Mouse (Mus musculus) forebrain, embryonic 16.5 days (tissue): Measurements from ENCODE around the gene Wasf3. TPM values are rescaled to one million over a fixed set of nuclear protein-coding genes. Genes with fewer than 3 reads are reported as not detected.

ENCODE experiments used
- ATAC-seq: fragments of 200-750 bp; cut with Nextera tagmentation; 2 replicates; pipeline ENCODE4 v1.8.0; 2017; ENCODE audit warnings: mild to moderate bottlenecking, moderate library complexity
- H3K27ac ChIP-seq: fragments of 300-500 bp; sonication (generic); 2 replicates; pipeline ENCODE4 v1.5.1; 2014; ENCODE audit warnings: low read length, control low read depth
- H3K27me3 ChIP-seq: fragments of 300-500 bp; sonication (generic); replicated peaks from 2 replicates; pipeline ENCODE4 v1.6.1; 2014; ENCODE audit warnings: low read length; ENCODE audit not compliant: control insufficient read depth, insufficient read depth
- H3K36me3 ChIP-seq: fragments of 300-500 bp; sonication (generic); 2 replicates; pipeline ENCODE4 v1.6.1; 2014; ENCODE audit not compliant: control insufficient read depth, insufficient read depth
- H3K4me1 ChIP-seq: fragments of 300-500 bp; sonication (generic); replicated peaks from 2 replicates; pipeline ENCODE4 v1.6.1; 2014; ENCODE audit warnings: low read length; ENCODE audit not compliant: control insufficient read depth, insufficient read depth
- H3K4me2 ChIP-seq: fragments of 300-500 bp; sonication (generic); 2 replicates; pipeline ENCODE4 v1.6.1; 2014; ENCODE audit warnings: mild to moderate bottlenecking, low read length, control low read depth
- H3K4me3 ChIP-seq: fragments of 300-500 bp; sonication (generic); replicated peaks from 2 replicates; pipeline ENCODE4 v1.5.1; 2014; ENCODE audit warnings: mild to moderate bottlenecking, low read length, control low read depth
- H3K9ac ChIP-seq: fragments of 300-500 bp; sonication (generic); replicated peaks from 2 replicates; pipeline ENCODE4 v1.6.1; 2014; ENCODE audit warnings: low read depth, low read length, control low read depth
- H3K9me3 ChIP-seq: fragments of 300-500 bp; sonication (generic); 2 replicates; pipeline ENCODE4 v1.6.1; 2016; ENCODE audit warnings: low read length; ENCODE audit not compliant: control insufficient read depth
- WGBS: fragments of 180-500 bp; shearing (Covaris S2); extraction: QIAGEN DNeasy Blood & Tissue Kit; methylation state at CpG from one replicate; pipeline ENCODE4 v1.1.7; 2014; 5-methylcytosine and 5-hydroxymethylcytosine counted together
- polyA plus RNA-seq: library from polyadenylated mRNA; unstranded; fragments of >200 nt; fragmentation: Nextera tagmentation; extraction: Ambion mirVana; gene quantifications from 2 replicates; pipeline ENCODE4 v1.2.1, GENCODE M21; 2015

Gene Wasf3
- polyA plus RNA-seq, 1 experiment from 2014 or later, result 15.1 TPM

DNA sequence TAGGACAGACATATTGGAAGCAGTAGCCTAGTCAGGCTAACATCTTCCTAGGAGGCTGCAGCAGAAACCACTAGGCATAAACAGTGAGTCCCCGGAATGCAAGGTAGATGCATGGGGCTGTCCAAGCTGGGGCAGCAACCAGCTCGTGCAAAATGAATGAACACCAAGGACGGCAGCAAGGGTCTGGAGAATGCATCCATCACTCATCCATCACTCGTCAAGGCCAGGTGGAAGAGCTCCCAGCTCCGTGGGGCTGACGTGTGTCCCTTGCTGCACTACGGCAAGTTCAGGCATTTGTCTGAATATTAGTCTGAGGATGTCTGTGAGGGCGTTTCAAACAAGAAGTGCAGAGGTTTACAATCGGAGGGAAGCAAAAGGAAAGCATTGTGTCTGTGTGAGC is 22.1 kb upstream of the Wasf3 start:
- Histone ChIP-seq H3K4me3 (no peak overlapping the region), H3K9me3 (no peaks in the 10 kb centered on the region), H3K36me3 (no peaks in the 10 kb centered on the region), H3K4me2 (no peak overlapping the region), H3K9ac (no peak overlapping the region), H3K27ac (no peak overlapping the region), H3K27me3 (no peaks in the 10 kb centered on the region), H3K4me1 (no peaks in the 10 kb centered on the region)
- no peak for ATAC-seq
- 85% methylated on average over 9 of the region's 9 CpGs for WGBS

DNA sequence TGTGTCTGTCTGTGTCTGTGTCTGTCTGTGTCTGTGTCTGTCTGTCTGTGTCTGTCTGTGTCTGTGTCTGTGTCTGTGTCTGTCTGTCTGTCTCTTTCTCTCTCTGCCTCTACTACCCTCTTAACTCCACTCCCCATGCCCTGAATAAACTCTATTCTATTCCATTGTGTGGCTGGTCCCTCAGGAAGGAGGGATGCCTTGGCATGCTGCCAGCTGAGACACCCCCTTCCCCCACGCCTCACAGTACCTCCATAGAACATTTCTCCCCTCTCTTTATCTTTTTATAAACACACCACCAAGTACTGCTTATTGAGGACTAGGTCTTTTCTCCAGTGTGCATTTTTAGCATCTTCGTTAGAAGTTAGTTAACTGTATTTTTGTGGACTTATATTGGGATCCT is 16.4 kb upstream of the Wasf3 start:
- Histone ChIP-seq H3K27me3 (no peaks in the 10 kb centered on the region), H3K27ac (no peak overlapping the region), H3K4me1 (0 out of 2 replicates have a peak, but pooled peaks cover 3% of the 10 kb centered on the region), H3K36me3 (no peaks in the 10 kb centered on the region), H3K9ac (no peak overlapping the region), H3K9me3 (no peaks in the 10 kb centered on the region), H3K4me2 (no peak overlapping the region), H3K4me3 (no peak overlapping the region)
- whole genome bisulfite sequencing, result 36% methylated on average over 2 of the region's 2 CpGs
- no peak for ATAC-seq

DNA sequence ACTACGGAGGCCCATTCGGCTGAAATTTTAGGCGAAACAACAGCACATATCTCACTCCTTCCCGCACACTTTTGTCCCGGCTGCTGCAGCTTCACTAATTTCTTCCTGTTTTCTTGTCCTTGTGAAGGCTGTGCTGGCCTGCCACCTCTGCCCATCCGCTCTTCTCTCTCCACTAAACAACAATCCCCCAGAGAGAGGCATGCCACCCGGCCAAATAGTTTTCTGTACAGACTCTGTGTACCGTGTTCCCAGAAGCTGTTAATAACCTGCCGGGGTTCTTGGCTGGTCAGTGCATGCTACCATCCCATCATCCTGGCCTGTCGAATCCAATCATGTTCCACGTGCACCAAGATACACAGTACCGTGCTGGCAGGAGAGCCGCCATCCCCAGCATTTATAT is 15.8 kb upstream of the Wasf3 start:
- Histone ChIP-seq H3K27me3 (no peaks in the 10 kb centered on the region), H3K9ac (no peak overlapping the region), H3K4me1 (0 out of 2 replicates have a peak, but pooled peaks cover 3% of the 10 kb centered on the region), H3K27ac (no peak overlapping the region), H3K4me3 (no peak overlapping the region), H3K9me3 (no peaks in the 10 kb centered on the region), H3K4me2 (no peak overlapping the region), H3K36me3 (no peaks in the 10 kb centered on the region)
- ATAC-seq, result no peak
- 78% methylated on average over 13 of the region's 13 CpGs for WGBS

DNA sequence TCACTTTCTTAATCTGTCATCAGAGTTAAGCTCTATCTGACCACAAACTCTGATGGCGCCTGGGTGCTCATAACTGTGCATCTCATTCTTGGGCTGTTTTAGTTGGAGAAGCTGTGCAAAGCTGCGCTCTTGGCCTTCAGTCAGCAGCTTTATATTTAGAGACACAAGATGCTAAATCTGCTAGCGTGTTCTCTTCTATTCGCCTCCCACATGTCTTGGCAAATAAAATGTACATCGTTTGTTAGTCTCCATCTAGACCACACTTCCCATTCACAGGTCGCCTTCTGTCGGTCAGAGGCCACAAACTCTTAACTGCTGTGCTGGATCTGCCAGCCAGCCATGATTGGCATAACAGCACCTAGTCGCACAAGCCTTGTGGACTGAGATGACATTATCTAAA is 14.0 kb upstream of the Wasf3 start:
- no peak for ATAC-seq
- H3K27ac ChIP-seq, result no peak overlapping the region
- H3K9ac ChIP-seq, result no peak overlapping the region
- no peaks in the 10 kb centered on the region for H3K27me3 ChIP-seq
- H3K4me2 ChIP-seq, result no peak overlapping the region
- no peaks in the 10 kb centered on the region for H3K36me3 ChIP-seq
- 0 out of 2 replicates have a peak, but pooled peaks cover 3% of the 10 kb centered on the region for H3K4me1 ChIP-seq
- H3K4me3 ChIP-seq, result no peak overlapping the region
- 79% methylated on average over 8 of the region's 8 CpGs for WGBS
- no peaks in the 10 kb centered on the region for H3K9me3 ChIP-seq

DNA sequence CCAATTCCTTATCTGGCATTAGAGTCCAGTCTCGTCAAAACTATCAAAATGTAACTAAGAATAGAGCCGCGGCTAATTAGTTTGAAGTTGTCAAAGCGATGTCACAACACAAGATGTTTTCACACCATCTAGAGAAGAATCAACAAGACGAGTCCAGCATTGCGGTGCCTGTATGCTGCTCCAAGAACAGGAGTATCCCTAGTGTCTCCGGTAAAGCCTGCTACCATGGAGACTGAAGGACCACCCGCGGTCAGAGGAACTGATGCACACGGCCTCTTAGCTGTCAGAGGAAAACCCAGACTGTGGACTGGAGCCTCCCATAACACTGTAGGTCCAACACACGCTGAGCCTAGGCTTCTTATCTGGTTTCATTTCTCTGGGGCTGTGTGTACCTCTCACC is 11.5 kb upstream of the Wasf3 start:
- Histone ChIP-seq H3K4me2 (no peak overlapping the region), H3K27me3 (no peaks in the 10 kb centered on the region), H3K27ac (no peak overlapping the region), H3K9me3 (no peaks in the 10 kb centered on the region), H3K9ac (no peak overlapping the region), H3K36me3 (no peaks in the 10 kb centered on the region), H3K4me1 (0 out of 2 replicates have a peak, but pooled peaks cover 3% of the 10 kb centered on the region), H3K4me3 (no peak overlapping the region)
- peak; percentile 63 for ATAC-seq
- WGBS, result 58% methylated on average over 11 of the region's 11 CpGs

DNA sequence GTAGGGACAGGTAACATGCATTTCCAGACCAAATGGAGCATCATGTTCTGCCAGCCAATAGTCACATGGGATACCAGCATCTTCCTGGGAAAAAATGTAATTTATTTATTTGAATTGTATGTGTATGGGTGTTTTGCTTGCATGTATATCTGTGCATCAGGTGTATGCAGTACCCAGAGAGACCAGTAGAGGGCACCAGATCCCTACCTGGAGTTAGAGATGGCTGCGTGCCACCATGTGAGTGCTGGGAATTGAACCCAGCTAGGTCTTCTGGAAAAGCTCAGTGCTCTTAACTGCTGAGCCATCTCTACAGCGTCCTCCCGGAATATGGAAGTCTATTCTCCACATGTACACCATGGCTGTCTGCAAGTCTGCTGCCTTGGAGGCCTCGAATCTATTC is 8.2 kb upstream of the Wasf3 start:
- H3K4me1 ChIP-seq, result no peaks in the 10 kb centered on the region
- no peak overlapping the region for H3K4me3 ChIP-seq
- H3K36me3 ChIP-seq, result no peaks in the 10 kb centered on the region
- H3K27me3 ChIP-seq, result no peaks in the 10 kb centered on the region
- no peaks in the 10 kb centered on the region for H3K9me3 ChIP-seq
- H3K9ac ChIP-seq, result no peak overlapping the region
- WGBS, result 79% methylated on average over 4 of the region's 4 CpGs
- H3K27ac ChIP-seq, result no peak overlapping the region
- ATAC-seq, result no peak
- H3K4me2 ChIP-seq, result no peak overlapping the region

DNA sequence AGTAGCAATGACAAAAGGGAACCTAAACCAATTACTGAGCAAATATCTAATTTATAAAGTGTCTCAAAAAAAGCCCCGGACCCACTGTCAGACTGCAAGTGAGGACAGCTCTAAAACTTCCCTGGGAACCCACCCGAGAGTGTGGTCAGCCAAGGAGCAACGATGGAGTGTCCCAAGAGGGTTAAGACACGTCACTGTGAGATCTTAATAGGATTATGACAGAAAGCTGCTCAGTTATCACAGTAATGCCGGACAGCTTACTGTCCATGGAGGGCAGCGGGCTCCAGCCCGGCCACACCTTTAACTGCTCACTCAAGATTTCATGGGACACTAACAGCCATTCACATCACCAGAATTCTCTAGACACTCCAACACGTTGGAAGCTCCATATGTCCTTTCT is 4.7 kb upstream of the Wasf3 start:
- Histone ChIP-seq H3K36me3 (no peaks in the 10 kb centered on the region), H3K9ac (no peak overlapping the region), H3K4me1 (no peaks in the 10 kb centered on the region), H3K27me3 (no peaks in the 10 kb centered on the region), H3K9me3 (no peaks in the 10 kb centered on the region), H3K4me2 (no peak overlapping the region), H3K4me3 (no peak overlapping the region), H3K27ac (no peak overlapping the region)
- WGBS, result 75% methylated on average over 8 of the region's 8 CpGs
- ATAC-seq, result no peak

DNA sequence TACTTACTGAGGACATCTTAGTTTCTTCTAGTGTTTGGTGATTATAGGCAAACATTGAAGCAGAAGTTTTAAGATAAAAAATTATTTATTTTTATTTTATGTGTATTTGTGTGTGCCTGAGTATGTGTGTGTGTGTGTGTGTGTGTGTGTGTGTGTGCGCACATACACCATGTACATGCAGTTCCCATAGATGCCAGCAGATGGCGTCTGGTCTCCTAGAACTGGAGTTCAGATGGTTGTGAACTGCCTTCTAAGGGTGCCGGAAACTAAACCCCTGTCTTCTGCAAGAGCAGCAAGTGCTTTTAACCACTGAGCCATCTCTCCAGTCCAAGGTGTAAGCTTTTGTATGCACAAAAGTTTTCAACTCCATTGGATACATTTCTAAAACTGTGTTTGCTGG is 2.5 kb upstream of the Wasf3 start:
- no peak overlapping the region for H3K4me2 ChIP-seq
- 78% methylated on average over 3 of the region's 3 CpGs for WGBS

DNA sequence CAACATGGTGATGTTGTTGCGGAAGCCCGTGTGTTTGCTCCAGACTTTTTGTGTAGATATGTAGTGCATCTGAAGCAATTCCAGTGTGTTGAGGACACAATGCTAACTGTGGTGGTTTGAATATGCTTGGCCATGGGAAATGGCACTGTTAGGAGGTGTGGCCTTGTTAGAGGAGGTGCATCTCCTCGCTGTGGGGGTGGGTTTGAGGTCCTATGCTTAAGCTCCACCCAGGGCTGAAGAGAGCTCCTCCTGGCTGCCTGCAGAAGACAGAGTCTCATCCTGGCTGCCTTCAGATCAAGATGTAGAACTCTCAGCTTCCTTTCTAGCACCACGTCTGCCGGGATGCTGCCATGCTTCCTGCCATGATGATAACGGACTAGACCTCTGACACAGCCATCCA is 1.4 kb upstream of the Wasf3 start:
- 85% methylated on average over 6 of the region's 6 CpGs for WGBS

More for the DNA sequence above, 2.5 kb upstream of the Wasf3 start:
- Histone ChIP-seq H3K36me3 (no peaks in the 10 kb centered on the region), H3K4me3 (no peak overlapping the region), H3K4me1 (peaks cover 7% of the 10 kb centered on the region), H3K9me3 (peaks cover 4% of the 10 kb centered on the region), H3K27me3 (no peaks in the 10 kb centered on the region), H3K27ac (no peak overlapping the region), H3K9ac (no peak overlapping the region)
- no peak for ATAC-seq

DNA sequence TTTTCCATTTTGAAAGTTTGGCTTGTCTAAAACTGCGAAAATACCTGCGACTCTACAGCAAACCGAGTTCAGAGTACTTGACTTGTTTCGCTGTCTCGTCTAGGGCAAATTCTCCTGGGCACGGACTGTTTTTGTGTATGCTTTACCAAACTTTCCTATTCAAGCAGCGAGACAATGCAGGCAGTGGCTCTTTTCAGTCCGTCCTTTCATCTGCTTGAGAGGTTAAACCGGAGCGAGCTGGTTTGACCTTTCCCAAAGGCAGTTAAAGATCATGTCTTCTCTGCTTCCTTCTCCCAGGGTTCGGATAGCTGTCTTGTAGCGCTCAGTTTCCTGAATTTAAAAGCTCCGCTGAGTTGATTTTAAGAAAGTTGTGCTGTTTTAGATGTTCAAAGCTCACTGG is 1.2 kb downstream of the Wasf3 start:
- H3K9ac ChIP-seq, result peak overlapping the region; percentile 22; the same call in 1 of the 2 replicates
- 4% methylated on average over 13 of the region's 13 CpGs for WGBS
- H3K27me3 ChIP-seq, result no peaks in the 10 kb centered on the region
- peaks cover 7% of the 10 kb centered on the region for H3K4me1 ChIP-seq
- no peak for ATAC-seq
- H3K9me3 ChIP-seq, result peaks cover 4% of the 10 kb centered on the region
- peak overlapping the region; percentile 90 for H3K4me2 ChIP-seq
- H3K27ac ChIP-seq, result no peak overlapping the region
- H3K36me3 ChIP-seq, result no peaks in the 10 kb centered on the region
- peak overlapping the region; percentile 87 for H3K4me3 ChIP-seq

More for the DNA sequence above, 1.4 kb upstream of the Wasf3 start:
- Histone ChIP-seq H3K4me3 (no peak overlapping the region), H3K36me3 (no peaks in the 10 kb centered on the region), H3K4me1 (peaks cover 7% of the 10 kb centered on the region), H3K27me3 (no peaks in the 10 kb centered on the region), H3K4me2 (no peak overlapping the region), H3K9me3 (peaks cover 4% of the 10 kb centered on the region), H3K27ac (no peak overlapping the region), H3K9ac (no peak overlapping the region)
- no peak for ATAC-seq
